Mouse (Mus musculus) c-Kit-positive CD71-positive TER-119-positive erythroid progenitor cells, embryonic 14.5 days (primary cell): ENCODE measurements around the gene Map4k2.

Experiments
- DNase-seq: peaks from one replicate; pipeline ENCODE4 v3.0.0-alpha.2; 2013; ENCODE audit warnings: low spot score

Gene Map4k2

GRCm38 (mm10) chr19:6401131-6401815 is 60.3 kb downstream of the Map4k2 start:
- peak; percentile 53 for DNase-seq

GRCm38 (mm10) chr19:6401951-6402350 is 61.0 kb downstream of the Map4k2 start:
- no peak for DNase-seq

DNA sequence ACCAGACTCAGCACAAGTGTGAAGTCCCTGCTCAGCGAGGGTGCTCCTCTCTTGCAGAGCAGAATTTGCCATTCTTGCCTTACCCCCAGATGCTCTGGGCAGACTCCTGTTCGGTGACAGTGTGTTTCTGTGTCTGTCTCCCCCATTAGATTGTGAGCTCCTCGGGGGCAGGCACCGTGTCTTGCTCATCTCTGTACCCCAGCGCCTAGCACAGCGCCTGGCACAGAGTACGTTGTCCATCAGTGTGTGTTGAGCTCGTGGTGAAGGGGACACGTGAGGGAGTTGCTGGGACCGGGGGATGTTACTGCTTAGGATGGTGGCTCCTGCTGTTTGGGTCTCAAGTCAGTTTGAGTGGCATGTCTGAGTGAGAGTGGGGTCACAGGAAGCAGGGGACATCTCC is 62.9 kb downstream of the Map4k2 start:
- DNase-seq: no peak
